Mouse (Mus musculus): ENCODE results near the gene Tyw1.

DNA sequence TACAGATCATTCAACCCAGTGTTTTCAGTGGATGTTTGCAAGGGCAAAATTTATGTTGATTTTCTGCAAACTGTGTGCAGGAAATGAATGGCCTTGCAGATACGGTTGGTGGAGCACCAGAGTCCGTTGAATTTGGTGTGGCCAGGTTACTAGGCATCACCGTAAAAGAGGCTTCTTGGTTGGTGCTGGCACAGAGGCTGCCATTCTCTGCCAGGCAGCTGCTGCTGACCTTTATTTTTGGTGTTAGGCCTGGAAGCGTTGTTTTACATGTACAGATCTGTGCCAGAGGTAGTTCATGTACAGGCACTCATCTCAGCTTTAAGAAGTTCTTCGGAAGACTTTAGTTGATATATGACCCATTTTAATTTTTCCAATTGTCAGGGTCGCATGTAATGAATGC, 48.2 kb downstream of the Tyw1 start:
- TF ChIP-seq POLR2A (IDR thresholded peaks at IDR 0.05; ENCODE audit: borderline replicate concordance, control insufficient read depth, low read depth, low read length): no peak
- TF ChIP-seq CTCF (IDR thresholded peaks at IDR 0.05; ENCODE audit: control insufficient read depth, insufficient read depth, low read length): no peak
